Mouse (Mus musculus) midbrain, embryonic 12.5 days (tissue): ENCODE results near the gene Ctps. TPM values are rescaled to one million over a fixed set of nuclear protein-coding genes. Genes with fewer than 3 reads are reported as not detected.
"Not testable (repeated sequence)": the region's sequence is repeated elsewhere in the genome, so short reads cannot be mapped to it uniquely, and the experiment has no call there.

ENCODE experiments used
- ATAC-seq: fragments of 200-750 bp; cut with Nextera tagmentation; 2 replicates; pipeline ENCODE4 v1.8.0; 2017; ENCODE audit warnings: low read depth, moderate TSS enrichment, moderate library complexity; ENCODE audit not compliant: low FRiP score
- H3K27ac ChIP-seq: fragments of 300-500 bp; sonication (generic); replicated peaks from 2 replicates; pipeline ENCODE4 v1.5.1; 2016; ENCODE audit warnings: mild to moderate bottlenecking
- H3K27me3 ChIP-seq: fragments of 300-500 bp; sonication (generic); 2 replicates; pipeline ENCODE4 v1.6.1; 2016; ENCODE audit warnings: mild to moderate bottlenecking
- H3K36me3 ChIP-seq: fragments of 300-500 bp; sonication (generic); 2 replicates; pipeline ENCODE4 v1.6.1; 2016
- H3K4me1 ChIP-seq: fragments of 300-500 bp; sonication (generic); 2 replicates; pipeline ENCODE4 v1.6.1; 2016
- H3K4me2 ChIP-seq: fragments of 300-500 bp; sonication (generic); replicated peaks from 2 replicates; pipeline ENCODE4 v1.6.1; 2016; ENCODE audit warnings: mild to moderate bottlenecking, moderate library complexity
- H3K4me3 ChIP-seq: fragments of 300-500 bp; sonication (generic); 2 replicates; pipeline ENCODE4 v1.5.1; 2016; ENCODE audit warnings: mild to moderate bottlenecking
- H3K9ac ChIP-seq: fragments of 300-500 bp; sonication (generic); replicated peaks from 2 replicates; pipeline ENCODE4 v1.6.1; 2016; ENCODE audit warnings: mild to moderate bottlenecking, moderate library complexity
- H3K9me3 ChIP-seq: fragments of 300-500 bp; sonication (generic); 2 replicates; pipeline ENCODE4 v1.6.1; 2016; ENCODE audit warnings: mild to moderate bottlenecking
- WGBS: fragments of 180-500 bp; shearing (Covaris S2); methylation state at CpG from one replicate; pipeline ENCODE4 v1.1.7; 2016; 5-methylcytosine and 5-hydroxymethylcytosine counted together
- polyA plus RNA-seq: library from polyadenylated mRNA; unstranded; fragments of >200 nt; fragmentation: Nextera tagmentation; extraction: Ambion mirVana; gene quantifications from 2 replicates; pipeline ENCODE4 v1.2.1, GENCODE M21; 2016

Gene Ctps
- polyA plus RNA-seq, 1 experiment from 2014 or later, result 106 TPM

GRCm38 (mm10) chr4:120598922-120599321 is 28.8 kb upstream of the Ctps start:
- Histone ChIP-seq H3K4me1 (peaks cover 4% of the 10 kb centered on the region; the same call in 1 of the 2 replicates), H3K9me3 (no peaks in the 10 kb centered on the region), H3K36me3 (no peaks in the 10 kb centered on the region), H3K9ac (no peak overlapping the region), H3K4me2 (no peak overlapping the region), H3K4me3 (no peak overlapping the region), H3K27ac (no peak overlapping the region), H3K27me3 (no peaks in the 10 kb centered on the region)
- 9% methylated on average over 2 of the region's 2 CpGs for WGBS
- peak; percentile 82 for ATAC-seq

DNA sequence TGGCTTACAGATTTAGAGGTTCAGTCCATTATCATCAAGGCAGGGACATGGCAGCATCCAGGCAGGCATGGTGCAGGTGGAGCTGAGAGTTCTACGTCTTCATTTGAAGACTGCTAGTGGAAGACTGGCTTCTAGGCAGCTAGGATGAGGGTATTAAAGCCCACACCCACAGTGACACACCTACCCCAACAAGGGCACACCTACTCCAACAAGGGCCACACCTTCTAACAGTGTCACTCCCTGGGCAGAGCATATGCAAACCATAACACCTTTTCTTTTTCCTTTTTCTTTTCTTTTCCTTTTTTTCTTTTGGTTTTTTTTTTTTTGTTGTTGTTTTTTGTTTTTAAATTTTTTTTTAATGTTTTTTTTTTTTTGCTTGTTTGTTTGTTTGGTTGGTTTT is 26.1 kb upstream of the Ctps start:
- H3K4me1 ChIP-seq, H3K27me3 ChIP-seq, ATAC-seq, H3K27ac ChIP-seq, H3K9ac ChIP-seq, H3K4me2 ChIP-seq, H3K9me3 ChIP-seq, H3K4me3 ChIP-seq, H3K36me3 ChIP-seq: not testable (repeated sequence)
- 85% methylated on average over 1 of the region's 1 CpGs for WGBS

- no peak for ATAC-seq
- H3K27me3 ChIP-seq, result peaks cover 26% of the 10 kb centered on the region
- H3K36me3 ChIP-seq, result no peaks in the 10 kb centered on the region
- no peak overlapping the region for H3K27ac ChIP-seq
- whole genome bisulfite sequencing, result 82% methylated on average over 4 of the region's 4 CpGs
- no peaks in the 10 kb centered on the region for H3K9me3 ChIP-seq
- no peak overlapping the region for H3K4me2 ChIP-seq
- H3K4me3 ChIP-seq, result no peak overlapping the region
- peaks cover 5% of the 10 kb centered on the region; the same call in 1 of the 2 replicates for H3K4me1 ChIP-seq
- no peak overlapping the region for H3K9ac ChIP-seq
Observed at GRCm38 (mm10) chr4:120590973-120591372, 20.9 kb upstream of the Ctps start.

- no peak overlapping the region for H3K4me3 ChIP-seq
- H3K4me2 ChIP-seq, result no peak overlapping the region
- H3K9me3 ChIP-seq, result no peaks in the 10 kb centered on the region
- ATAC-seq, result peak; percentile 79
- peaks cover 5% of the 10 kb centered on the region; the same call in 1 of the 2 replicates for H3K4me1 ChIP-seq
- no peaks in the 10 kb centered on the region for H3K36me3 ChIP-seq
- H3K9ac ChIP-seq, result no peak overlapping the region
- 33% methylated on average over 5 of the region's 5 CpGs for WGBS
- peaks cover 26% of the 10 kb centered on the region for H3K27me3 ChIP-seq
- no peak overlapping the region for H3K27ac ChIP-seq
Observed at GRCm38 (mm10) chr4:120589815-120590422, 19.8 kb upstream of the Ctps start.

- H3K27ac ChIP-seq, result no peak overlapping the region
- H3K9me3 ChIP-seq, result no peaks in the 10 kb centered on the region
- no peak overlapping the region for H3K4me2 ChIP-seq
- H3K27me3 ChIP-seq, result peaks cover 26% of the 10 kb centered on the region
- H3K36me3 ChIP-seq, result no peaks in the 10 kb centered on the region
- WGBS, result 8% methylated on average over 3 of the region's 3 CpGs
- no peak overlapping the region for H3K9ac ChIP-seq
- H3K4me1 ChIP-seq, result peaks cover 5% of the 10 kb centered on the region; the same call in 1 of the 2 replicates
- peak; percentile 19; the same call in 1 of the 2 replicates for ATAC-seq
- H3K4me3 ChIP-seq, result no peak overlapping the region
Observed at GRCm38 (mm10) chr4:120589070-120589469, 19.0 kb upstream of the Ctps start.

DNA sequence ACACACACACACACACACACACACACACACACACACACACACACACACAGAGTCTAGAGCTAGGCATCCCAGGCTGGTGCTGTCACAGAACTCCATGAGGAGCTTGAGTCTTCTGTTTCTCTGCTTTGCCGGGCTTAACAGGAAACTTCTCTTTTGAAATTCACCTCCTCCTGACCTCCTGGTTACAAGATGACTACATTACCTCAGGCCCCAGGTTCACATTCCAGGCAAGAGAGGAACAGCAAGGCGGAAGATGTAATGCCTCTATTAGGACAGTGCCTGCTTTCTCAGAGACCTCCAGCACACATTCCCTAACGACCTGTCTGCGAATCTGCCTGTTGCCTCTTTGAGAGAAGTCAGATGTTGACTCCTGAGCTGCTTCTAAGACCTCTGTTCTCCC is 18.4 kb upstream of the Ctps start, which contains the start of gene Gm8439:
Gene Gm8439 (plus strand): TSS at position 301 of the 400 bp plus-strand sequence.
- peaks cover 5% of the 10 kb centered on the region; the same call in 1 of the 2 replicates for H3K4me1 ChIP-seq
- no peak for ATAC-seq
- H3K27ac ChIP-seq, result no peak within 1 kb of the TSS
- H3K4me2 ChIP-seq, result no peak within 1 kb of the TSS
- H3K9me3 ChIP-seq, result no peaks in the 10 kb centered on the region
- WGBS, result 22% methylated on average over 4 of the region's 4 CpGs
- H3K36me3 ChIP-seq, result no peaks in the 10 kb centered on the region
- H3K4me3 ChIP-seq, result no peak within 1 kb of the TSS
- no peak within 1 kb of the TSS for H3K9ac ChIP-seq
- peaks cover 26% of the 10 kb centered on the region for H3K27me3 ChIP-seq

DNA sequence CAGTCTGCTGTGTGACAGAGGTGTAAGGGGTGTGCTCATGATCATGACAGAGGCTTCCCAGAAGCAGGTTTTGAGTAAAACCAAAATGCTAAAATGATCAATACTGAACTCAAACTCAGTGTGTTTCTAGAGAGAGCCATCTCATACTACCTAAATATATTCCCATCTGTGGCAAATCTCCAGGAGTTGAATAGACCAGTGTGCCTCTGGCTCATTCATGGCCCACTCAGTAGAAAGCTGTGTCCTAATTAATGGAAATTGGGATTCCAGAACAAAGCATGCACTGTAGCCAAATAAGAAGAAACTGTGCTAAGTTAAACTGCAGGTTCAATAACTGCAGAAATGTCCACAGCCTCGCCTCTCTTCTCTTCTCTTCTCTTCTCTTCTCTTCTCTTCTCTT is 16.9 kb upstream of the Ctps start:
- WGBS, result 71% methylated on average over 1 of the region's 1 CpGs

DNA sequence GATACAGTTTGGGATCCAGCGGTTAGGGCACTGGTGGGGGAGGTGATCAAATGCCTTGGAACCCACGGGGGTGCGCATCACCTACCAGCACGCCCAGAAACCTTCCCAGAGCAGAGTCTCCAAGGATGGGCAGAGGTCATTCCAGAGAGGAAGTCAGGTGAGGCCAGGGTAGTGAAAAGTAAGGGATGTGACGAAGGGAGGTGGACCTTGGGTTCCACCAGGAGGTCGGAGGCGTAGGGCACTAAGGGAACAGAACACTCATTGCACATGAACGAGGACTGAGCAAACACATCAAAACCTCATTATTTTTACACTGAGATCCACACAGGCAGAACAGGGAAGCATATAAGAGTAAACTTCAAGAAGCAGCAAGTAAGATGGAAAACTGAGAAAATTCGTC is 11.6 kb upstream of the Ctps start:
- H3K36me3 ChIP-seq, result no peaks in the 10 kb centered on the region
- H3K4me3 ChIP-seq, result no peak overlapping the region
- no peak for ATAC-seq
- no peak overlapping the region for H3K9ac ChIP-seq
- H3K9me3 ChIP-seq, result no peaks in the 10 kb centered on the region
- no peak overlapping the region for H3K27ac ChIP-seq
- no peak overlapping the region for H3K4me2 ChIP-seq
- H3K27me3 ChIP-seq, result no peaks in the 10 kb centered on the region
- WGBS, result 85% methylated on average over 9 of the region's 9 CpGs
- H3K4me1 ChIP-seq, result peaks cover under 1% of the 10 kb centered on the region; the same call in 1 of the 2 replicates

More for the DNA sequence above, 16.9 kb upstream of the Ctps start:
- Histone ChIP-seq H3K4me3 (no peak overlapping the region), H3K4me2 (no peak overlapping the region), H3K9ac (no peak overlapping the region), H3K27me3 (peaks cover 26% of the 10 kb centered on the region), H3K27ac (no peak overlapping the region), H3K36me3 (no peaks in the 10 kb centered on the region), H3K9me3 (no peaks in the 10 kb centered on the region), H3K4me1 (peaks cover 5% of the 10 kb centered on the region; the same call in 1 of the 2 replicates)
- ATAC-seq, result no peak

GRCm38 (mm10) chr4:120580894-120581293 is 10.8 kb upstream of the Ctps start:
- Histone ChIP-seq H3K4me1 (no peaks in the 10 kb centered on the region), H3K36me3 (no peaks in the 10 kb centered on the region), H3K9me3 (no peaks in the 10 kb centered on the region), H3K27me3 (no peaks in the 10 kb centered on the region), H3K27ac (no peak overlapping the region), H3K4me3 (no peak overlapping the region), H3K9ac (no peak overlapping the region), H3K4me2 (no peak overlapping the region)
- 83% methylated on average over 5 of the region's 5 CpGs for WGBS
- ATAC-seq, result no peak

DNA sequence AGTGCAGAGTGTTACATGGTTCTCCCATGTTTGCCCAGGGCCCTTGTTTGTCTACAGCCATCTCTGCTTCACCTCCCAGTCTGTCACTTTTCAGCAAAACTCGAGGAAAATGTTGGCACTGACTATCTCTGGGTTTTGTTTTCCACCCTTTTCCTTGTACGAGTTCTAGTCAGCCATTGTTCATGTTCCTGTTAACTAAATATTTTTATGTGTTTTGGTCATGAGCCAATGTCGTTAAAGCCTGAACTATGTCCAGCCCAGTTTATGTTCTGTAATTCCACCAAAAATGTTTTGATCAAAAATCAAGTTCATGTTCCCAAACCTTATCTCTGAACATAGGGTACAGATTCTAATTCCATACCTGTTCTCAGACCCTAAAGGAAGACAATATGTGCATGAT is 1.6 kb upstream of the Ctps start:
- no peak overlapping the region for H3K4me2 ChIP-seq
- WGBS, result 80% methylated on average over 3 of the region's 3 CpGs

GRCm38 (mm10) chr4:120571070-120571464 is 991 bp upstream of the Ctps start:
- H3K4me3 ChIP-seq, result peak overlapping the region; percentile 61; the same call in 1 of the 2 replicates
- H3K9ac ChIP-seq, result 0 out of 2 replicates have a peak overlapping the region, but pooled peaks have one; percentile 83
- H3K4me2 ChIP-seq, result peak overlapping the region; percentile 77
- no peak for ATAC-seq
- peaks cover 4% of the 10 kb centered on the region; the same call in 1 of the 2 replicates for H3K27me3 ChIP-seq
- H3K4me1 ChIP-seq, result peaks cover 24% of the 10 kb centered on the region
- no peak overlapping the region; the same call in 1 of the 2 replicates for H3K27ac ChIP-seq
- H3K9me3 ChIP-seq, result no peaks in the 10 kb centered on the region
- no peaks in the 10 kb centered on the region for H3K36me3 ChIP-seq
- 80% methylated on average over 3 of the region's 3 CpGs for WGBS

More for the DNA sequence above, 1.6 kb upstream of the Ctps start:
- Histone ChIP-seq H3K27me3 (peaks cover 4% of the 10 kb centered on the region; the same call in 1 of the 2 replicates), H3K4me3 (no peak overlapping the region), H3K36me3 (no peaks in the 10 kb centered on the region), H3K4me1 (peaks cover 24% of the 10 kb centered on the region), H3K27ac (no peak overlapping the region), H3K9me3 (no peaks in the 10 kb centered on the region), H3K9ac (no peak overlapping the region)
- ATAC-seq, result no peak

- 2% methylated on average over 27 of the region's 27 CpGs for WGBS
- peaks cover 4% of the 10 kb centered on the region; the same call in 1 of the 2 replicates for H3K27me3 ChIP-seq
- H3K4me1 ChIP-seq, result peaks cover 24% of the 10 kb centered on the region
- H3K9me3 ChIP-seq, result no peaks in the 10 kb centered on the region
- H3K4me2 ChIP-seq, result peak overlapping the region; percentile 77
- H3K27ac ChIP-seq, result peak overlapping the region; percentile 88
- peak overlapping the region; percentile 61 for H3K4me3 ChIP-seq
- no peaks in the 10 kb centered on the region for H3K36me3 ChIP-seq
- peak; percentile 76 for ATAC-seq
- H3K9ac ChIP-seq, result peak overlapping the region; percentile 83
Observed at GRCm38 (mm10) chr4:120570438-120571069, 478 bp upstream of the Ctps start.
